Comparison of ENCODE assay signal across 13 mouse cellular contexts in the genomic region with DNA sequence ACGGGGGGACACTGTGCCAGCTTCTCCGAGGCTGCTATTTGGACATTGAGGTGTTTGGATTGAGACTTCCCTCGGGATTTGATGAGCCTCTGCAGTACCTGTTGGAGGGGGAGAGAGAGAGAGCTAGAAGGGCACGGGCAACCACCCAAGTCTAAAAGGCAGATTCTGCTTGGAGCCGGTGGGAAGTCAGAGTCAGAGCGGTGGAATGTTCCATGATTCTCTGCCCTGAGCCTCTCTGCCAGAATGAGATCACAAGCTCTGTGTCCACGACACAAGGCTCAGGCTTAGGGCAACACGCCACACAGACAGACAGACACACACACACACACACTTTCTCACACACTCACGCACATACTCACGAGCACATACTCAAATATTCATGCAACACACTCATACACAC. TPM values are rescaled to one million over a fixed set of nuclear protein-coding genes. Genes with fewer than 3 reads are reported as not detected.
A peak's percentile ranks its signal among the peaks of the same experiment; 100 is the strongest.
DNase-seq lines count a peak whose midpoint lies in the region; ATAC-seq lines count a peak whose summit lies in the region.
"Had no signal": no experiment of that assay in that cellular context is flagged by ENCODE, and none has a peak within 500 bp of the region (broad histone marks: within the 10 kb centered on the region; RNA-seq: fewer than 3 reads in every experiment).

No protein-coding gene starts in this region.

- no peak for ATAC-seq in erythroblast, adult 5-6 weeks (replicated peaks; ENCODE audit: low FRiP score, poor library complexity, severe bottlenecking)
- ATAC-seq: activated CD4-positive, CD25-positive, alpha-beta regulatory T cell, adult 4 months; forebrain, embryonic 13.5 days; inflammation-experienced regulatory T-cells, adult 6 months had no signal

- peak; percentile 59 for DNase-seq in urinary bladder, postnatal 14 days (ENCODE audit: low spot score)
- DNase-seq in urinary bladder, postnatal 10 days (ENCODE audit: low spot score): no peak
- DNase-seq in adrenal gland, postnatal 36 days: peak; percentile 58 to 74
- DNase-seq in heart, adult 9 months (ENCODE audit: low spot score in 2 of 2): peak; percentile 52 to 78
- DNase-seq in testis, postnatal 10 days (ENCODE audit: low spot score): peak; percentile 44
- no peak for DNase-seq in layer of hippocampus, postnatal 25 days (ENCODE audit: extremely low spot score in 1 of 2, low spot score in 1 of 2)
- DNase-seq: cerebellum, adult 18-20 months; kidney, postnatal 14 days; midbrain, embryonic 14.5 days had no signal

RNA-seq across cellular contexts. Expression of gene Arl5c, which starts 9.7 kb away (rescaled TPM):
- under 1 TPM; 0.76 to 0.92 TPM for total RNA-seq in adrenal gland, postnatal 36 days (2021)
- total RNA-seq in layer of hippocampus, postnatal 25 days (2021): 1 to 10 TPM in 1 of 2 experiments, under 1 TPM in 1; 0.71 to 1.2 TPM
- total RNA-seq in erythroblast, adult 5-6 weeks (2015; ENCODE audit: low replicate concordance): 0.96 and 5.9 TPM in 2 replicates
- total RNA-seq in erythroblast, adult 5-6 weeks (2017; ENCODE audit: low replicate concordance): 1.5 and 2.6 TPM in 2 replicates

RNA-seq across cellular contexts. Expression of gene Cacnb1, which starts 17.1 kb away (rescaled TPM):
- total RNA-seq in adrenal gland, postnatal 36 days (2021): 1 to 10 TPM; 6.9 to 8.4 TPM
- 100 to 1,000 TPM; 138 to 144 TPM for total RNA-seq in layer of hippocampus, postnatal 25 days (2021)
- total RNA-seq in erythroblast, adult 5-6 weeks (2015; ENCODE audit: low replicate concordance): not detected in 2 replicates
- 0.34 TPM in 1 of 2 replicates, not detected in the other for total RNA-seq in erythroblast, adult 5-6 weeks (2017; ENCODE audit: low replicate concordance)

RNA-seq across cellular contexts. Expression of gene Plxdc1, which starts 19.4 kb away (rescaled TPM):
- 10 to 100 TPM in 1 of 2 experiments, 1 to 10 TPM in 1; 7.1 to 17.2 TPM for total RNA-seq in adrenal gland, postnatal 36 days (2021)
- total RNA-seq in layer of hippocampus, postnatal 25 days (2021): 1 to 10 TPM; 8.2 to 9.1 TPM
- 2.1 TPM in 1 of 2 replicates, not detected in the other for total RNA-seq in erythroblast, adult 5-6 weeks (2015; ENCODE audit: low replicate concordance)
- 1.0 and 1.8 TPM in 2 replicates for total RNA-seq in erythroblast, adult 5-6 weeks (2017; ENCODE audit: low replicate concordance)

RNA-seq across cellular contexts. Expression of gene Rpl19, which starts 20.8 kb away (rescaled TPM):
- total RNA-seq in adrenal gland, postnatal 36 days (2021): 1,000 to 10,000 TPM; 1,174 to 1,217 TPM
- total RNA-seq in layer of hippocampus, postnatal 25 days (2021): 100 to 1,000 TPM; 567 to 626 TPM
- total RNA-seq in erythroblast, adult 5-6 weeks (2015; ENCODE audit: low replicate concordance): 701 and 899 TPM in 2 replicates
- total RNA-seq in erythroblast, adult 5-6 weeks (2017; ENCODE audit: low replicate concordance): 332 and 357 TPM in 2 replicates

RNA-seq across cellular contexts. Expression of gene Stac2, which starts 47.6 kb away (rescaled TPM):
- 1 to 10 TPM; 1.7 to 6.9 TPM for total RNA-seq in adrenal gland, postnatal 36 days (2021)
- total RNA-seq in layer of hippocampus, postnatal 25 days (2021): 10 to 100 TPM; 42.4 to 46.9 TPM
- total RNA-seq in erythroblast, adult 5-6 weeks (2015; ENCODE audit: low replicate concordance): not detected in 2 replicates
- not detected in 2 replicates for total RNA-seq in erythroblast, adult 5-6 weeks (2017; ENCODE audit: low replicate concordance)

Comparison
In these comparisons a context has a peak if more than half of its experiments do, and no peak if none do; other contexts are left out.
1. DNase-seq: peak in urinary bladder, postnatal 14 days (single experiment), adrenal gland, postnatal 36 days (2 of 2), heart, adult 9 months (2 of 2) and testis, postnatal 10 days (single experiment); none in urinary bladder, postnatal 10 days (single experiment) and layer of hippocampus, postnatal 25 days (0 of 2).
2. RNA of gene Cacnb1, which starts 17.1 kb away (total RNA-seq): 138 to 144 TPM in layer of hippocampus, postnatal 25 days; 6.9 to 8.4 TPM in adrenal gland, postnatal 36 days and 0.34 TPM in erythroblast, adult 5-6 weeks; every median in the first group is over 10 times any median in the second.